ENCODE assay signal across 31 mouse cellular contexts in the genomic region with DNA sequence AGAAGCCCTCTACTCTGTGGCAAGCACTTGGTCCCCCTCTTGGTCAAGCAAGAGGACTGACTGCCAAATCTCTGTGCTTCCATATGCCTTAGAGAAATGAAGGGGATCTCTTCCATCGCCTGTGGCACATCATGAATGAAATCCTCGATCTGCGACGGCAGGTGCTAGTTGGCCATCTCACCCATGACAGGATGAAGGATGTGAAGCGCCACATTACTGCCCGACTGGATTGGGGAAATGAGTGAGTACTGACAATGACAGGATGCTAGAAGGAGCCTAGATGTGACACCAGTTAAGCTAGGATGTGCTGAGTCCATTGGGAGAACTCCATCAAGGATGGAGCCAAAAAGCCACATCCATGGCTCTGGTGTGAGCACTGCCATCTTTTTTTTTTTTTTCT.
"Had no signal": no experiment of that assay in that cellular context is flagged by ENCODE, and none has a peak within 500 bp of the region (broad histone marks: within the 10 kb centered on the region; RNA-seq: fewer than 3 reads in every experiment).

No protein-coding gene starts in this region.

- H3K27ac ChIP-seq: left cerebral cortex, adult 2 months; limb, embryonic 10.5 days; limb, embryonic 12.5 days; limb, embryonic 13.5 days; limb, embryonic 15.5 days; liver, embryonic 12.5 days; liver, embryonic 13.5 days; liver, embryonic 14.5 days; liver, embryonic 15.5 days; lung, embryonic 15.5 days; macrophage; midbrain, embryonic 12.5 days; midbrain, embryonic 13.5 days; midbrain, embryonic 15.5 days; neural tube, embryonic 12.5 days had no signal

- H3K36me3 ChIP-seq: limb, embryonic 10.5 days; limb, embryonic 12.5 days; limb, embryonic 13.5 days; liver, embryonic 12.5 days; liver, embryonic 13.5 days; liver, embryonic 15.5 days; lung, embryonic 15.5 days had no signal

- H3K27me3 ChIP-seq: limb, embryonic 12.5 days; limb, embryonic 13.5 days; limb, embryonic 15.5 days; liver, embryonic 12.5 days; liver, embryonic 13.5 days; liver, embryonic 15.5 days; lung, embryonic 15.5 days; megakaryocyte, embryonic 14.5 days; midbrain, embryonic 12.5 days; midbrain, embryonic 13.5 days; midbrain, embryonic 15.5 days; neural tube, embryonic 12.5 days had no signal

- ATAC-seq: liver, embryonic 12.5 days; liver, postnatal 0 days; lung, postnatal 0 days; midbrain, embryonic 13.5 days; midbrain, embryonic 15.5 days; midbrain, embryonic 16.5 days had no signal

- H3K9ac ChIP-seq: limb, embryonic 12.5 days; limb, embryonic 13.5 days; limb, embryonic 15.5 days; liver, embryonic 12.5 days; liver, embryonic 13.5 days; liver, embryonic 14.5 days; liver, embryonic 15.5 days; liver, postnatal 0 days; lung, embryonic 14.5 days; lung, embryonic 15.5 days; midbrain, embryonic 12.5 days; midbrain, embryonic 13.5 days; midbrain, embryonic 15.5 days; neural tube, embryonic 12.5 days had no signal

- DNase-seq: left cerebral cortex, postnatal 4 days; liver; liver, embryonic 13.5 days; liver, postnatal 0 days; lung, adult 18-20 months; lung, adult 2 months; lung, embryonic 14.5 days; lung, postnatal 10 days; lung, postnatal 14 days; lung, postnatal 36 days; lung, postnatal 4 days; midbrain, embryonic 14.5 days had no signal

- H3K4me2 ChIP-seq: limb, embryonic 12.5 days; limb, embryonic 13.5 days; limb, embryonic 15.5 days; liver, embryonic 11.5 days; liver, embryonic 12.5 days; liver, embryonic 13.5 days; liver, embryonic 15.5 days; lung, embryonic 14.5 days; lung, embryonic 15.5 days; midbrain, embryonic 12.5 days; midbrain, embryonic 13.5 days; midbrain, embryonic 15.5 days; neural tube, embryonic 12.5 days had no signal

- H3K9me3 ChIP-seq: limb, embryonic 10.5 days; limb, embryonic 12.5 days; limb, embryonic 13.5 days; limb, embryonic 15.5 days; liver, embryonic 12.5 days; liver, embryonic 13.5 days; liver, embryonic 15.5 days; lung, embryonic 15.5 days; megakaryocyte, embryonic 14.5 days; midbrain, embryonic 12.5 days; midbrain, embryonic 13.5 days; midbrain, embryonic 15.5 days; neural tube, embryonic 12.5 days had no signal

- H3K4me1 ChIP-seq: limb, embryonic 13.5 days; limb, embryonic 15.5 days; liver, embryonic 12.5 days; liver, embryonic 13.5 days; liver, embryonic 15.5 days; lung, embryonic 15.5 days; megakaryocyte, embryonic 14.5 days; midbrain, embryonic 12.5 days; midbrain, embryonic 13.5 days; midbrain, embryonic 15.5 days; neural tube, embryonic 12.5 days had no signal

- H3K4me3 ChIP-seq: left cerebral cortex, adult 2 months; limb, embryonic 10.5 days; limb, embryonic 12.5 days; limb, embryonic 13.5 days; limb, embryonic 15.5 days; liver, embryonic 12.5 days; liver, embryonic 13.5 days; liver, embryonic 15.5 days; lung, embryonic 15.5 days; megakaryocyte, embryonic 14.5 days; midbrain, embryonic 12.5 days; midbrain, embryonic 13.5 days; midbrain, embryonic 15.5 days; myocyte; neural tube, embryonic 12.5 days had no signal
